Mouse (Mus musculus): ENCODE data around the gene Tmem39a. TPM values are rescaled to one million over a fixed set of nuclear protein-coding genes. Genes with fewer than 3 reads are reported as not detected.

Tmem39a gene
- polyA plus RNA-seq, 1 experiment from 2014 or later = 43.9 TPM

- H3K9ac ChIP-seq = no peak overlapping the region
- H3K36me3 ChIP-seq = peaks cover 66% of the 10 kb centered on the region
- no peak for ATAC-seq (ENCODE audit: low read depth)
- no peak overlapping the region for H3K4me3 ChIP-seq
- H3K27me3 ChIP-seq = no peaks in the 10 kb centered on the region
- H3K27ac ChIP-seq (replicated peaks) = no peak overlapping the region
- 94% methylated on average over 4 of the region's 4 CpGs for WGBS
- no peaks in the 10 kb centered on the region for H3K4me1 ChIP-seq (replicated peaks)
- H3K4me2 ChIP-seq = no peak overlapping the region
- no peaks in the 10 kb centered on the region for H3K9me3 ChIP-seq
Measured at GRCm38 (mm10) chr16:38592946-38593345, 34.4 kb downstream of the Tmem39a start.

- no peak overlapping the region for H3K4me2 ChIP-seq
- no peaks in the 10 kb centered on the region for H3K4me1 ChIP-seq (replicated peaks)
- no peak for ATAC-seq (ENCODE audit: low read depth)
- peaks cover 51% of the 10 kb centered on the region for H3K36me3 ChIP-seq
- no peak overlapping the region for H3K27ac ChIP-seq (replicated peaks)
- no peaks in the 10 kb centered on the region for H3K9me3 ChIP-seq
- no peak overlapping the region for H3K9ac ChIP-seq
- no peaks in the 10 kb centered on the region for H3K27me3 ChIP-seq
- no peak overlapping the region for H3K4me3 ChIP-seq
- 98% methylated on average over 1 of the region's 1 CpGs for WGBS
Measured at GRCm38 (mm10) chr16:38594435-38594834, 35.9 kb downstream of the Tmem39a start.

- no peak overlapping the region for H3K9ac ChIP-seq
- no peaks in the 10 kb centered on the region for H3K9me3 ChIP-seq
- no peaks in the 10 kb centered on the region for H3K4me1 ChIP-seq (replicated peaks)
- WGBS = 90% methylated on average over 2 of the region's 2 CpGs
- no peak for ATAC-seq (ENCODE audit: low read depth)
- peaks cover 40% of the 10 kb centered on the region for H3K36me3 ChIP-seq
- no peak overlapping the region for H3K4me2 ChIP-seq
- no peak overlapping the region for H3K27ac ChIP-seq (replicated peaks)
- no peak overlapping the region for H3K4me3 ChIP-seq
- no peaks in the 10 kb centered on the region for H3K27me3 ChIP-seq
Measured at GRCm38 (mm10) chr16:38596099-38596498, 37.6 kb downstream of the Tmem39a start.

GRCm38 (mm10) chr16:38596651-38597050 lies 38.2 kb downstream of the Tmem39a start:
- no peak overlapping the region for H3K27ac ChIP-seq (replicated peaks)
- ATAC-seq (ENCODE audit: low read depth) = no peak
- no peaks in the 10 kb centered on the region for H3K27me3 ChIP-seq
- H3K36me3 ChIP-seq = peaks cover 40% of the 10 kb centered on the region
- no peak overlapping the region for H3K4me2 ChIP-seq
- no peak overlapping the region for H3K9ac ChIP-seq
- 92% methylated on average over 2 of the region's 2 CpGs for WGBS
- no peak overlapping the region for H3K4me3 ChIP-seq
- H3K4me1 ChIP-seq (replicated peaks) = no peaks in the 10 kb centered on the region
- no peaks in the 10 kb centered on the region for H3K9me3 ChIP-seq

- no peak overlapping the region for H3K4me2 ChIP-seq
Measured at GRCm38 (mm10) chr16:38598986-38599680, 40.6 kb downstream of the Tmem39a start.

GRCm38 (mm10) chr16:38602989-38603804 lies 44.7 kb downstream of the Tmem39a start:
- H3K4me1 ChIP-seq (replicated peaks) = no peaks in the 10 kb centered on the region
- peaks cover 9% of the 10 kb centered on the region for H3K36me3 ChIP-seq
- H3K27ac ChIP-seq (replicated peaks) = no peak overlapping the region
- no peaks in the 10 kb centered on the region for H3K9me3 ChIP-seq
- no peak overlapping the region for H3K9ac ChIP-seq
- 47% methylated on average over 11 of the region's 11 CpGs for WGBS
- no peak overlapping the region for H3K4me3 ChIP-seq
- no peaks in the 10 kb centered on the region for H3K27me3 ChIP-seq
- no peak overlapping the region for H3K4me2 ChIP-seq
- ATAC-seq (ENCODE audit: low read depth) = peak; percentile 50; the same call in 1 of the 2 replicates

More at GRCm38 (mm10) chr16:38598986-38599680, 40.6 kb downstream of the Tmem39a start:
- WGBS = 66% methylated on average over 11 of the region's 11 CpGs
- Histone ChIP-seq H3K9ac (no peak overlapping the region), H3K36me3 (peaks cover 20% of the 10 kb centered on the region), H3K4me3 (no peak overlapping the region), H3K27me3 (no peaks in the 10 kb centered on the region), H3K27ac (replicated peaks) (no peak overlapping the region), H3K4me1 (replicated peaks) (no peaks in the 10 kb centered on the region), H3K9me3 (no peaks in the 10 kb centered on the region)
- ATAC-seq (ENCODE audit: low read depth) = no peak

GRCm38 (mm10) chr16:38606509-38606908 lies 48.0 kb downstream of the Tmem39a start:
- Histone ChIP-seq H3K4me1 (replicated peaks) (no peaks in the 10 kb centered on the region), H3K27ac (replicated peaks) (no peak overlapping the region), H3K27me3 (no peaks in the 10 kb centered on the region), H3K9me3 (0 out of 2 replicates have a peak, but pooled peaks cover 4% of the 10 kb centered on the region), H3K4me2 (no peak overlapping the region), H3K36me3 (peaks cover 18% of the 10 kb centered on the region), H3K4me3 (no peak overlapping the region), H3K9ac (no peak overlapping the region)
- 91% methylated on average over 7 of the region's 7 CpGs for WGBS
- ATAC-seq (ENCODE audit: low read depth) = no peak

GRCm38 (mm10) chr16:38608687-38609086 lies 50.2 kb downstream of the Tmem39a start:
- WGBS = 81% methylated on average over 12 of the region's 12 CpGs
- 0 out of 2 replicates have a peak, but pooled peaks cover 4% of the 10 kb centered on the region for H3K9me3 ChIP-seq
- H3K4me2 ChIP-seq = no peak overlapping the region
- peaks cover under 1% of the 10 kb centered on the region for H3K4me1 ChIP-seq (replicated peaks)
- H3K27ac ChIP-seq (replicated peaks) = no peak overlapping the region
- H3K9ac ChIP-seq = no peak overlapping the region
- no peak for ATAC-seq (ENCODE audit: low read depth)
- H3K36me3 ChIP-seq = peaks cover 14% of the 10 kb centered on the region
- H3K27me3 ChIP-seq = no peaks in the 10 kb centered on the region
- no peak overlapping the region for H3K4me3 ChIP-seq

- 68% methylated on average over 18 of the region's 18 CpGs for WGBS
- Histone ChIP-seq H3K4me3 (no peak overlapping the region), H3K4me2 (no peak overlapping the region)
Measured at GRCm38 (mm10) chr16:38609092-38609491, 50.6 kb downstream of the Tmem39a start.

GRCm38 (mm10) chr16:38612646-38613045 lies 54.1 kb downstream of the Tmem39a start:
- Histone ChIP-seq H3K27ac (replicated peaks) (no peak overlapping the region), H3K9ac (no peak overlapping the region), H3K9me3 (0 out of 2 replicates have a peak, but pooled peaks cover 4% of the 10 kb centered on the region), H3K4me2 (no peak overlapping the region), H3K36me3 (peaks cover 14% of the 10 kb centered on the region), H3K4me1 (replicated peaks) (peaks cover 5% of the 10 kb centered on the region), H3K4me3 (no peak overlapping the region), H3K27me3 (no peaks in the 10 kb centered on the region)
- peak; percentile 36; the same call in 1 of the 2 replicates for ATAC-seq (ENCODE audit: low read depth)
- WGBS = 61% methylated on average over 5 of the region's 5 CpGs

More at GRCm38 (mm10) chr16:38609092-38609491, 50.6 kb downstream of the Tmem39a start:
- ATAC-seq (ENCODE audit: low read depth) = no peak
- Histone ChIP-seq H3K36me3 (peaks cover 14% of the 10 kb centered on the region), H3K27me3 (no peaks in the 10 kb centered on the region), H3K4me1 (replicated peaks) (peaks cover 5% of the 10 kb centered on the region), H3K9me3 (0 out of 2 replicates have a peak, but pooled peaks cover 4% of the 10 kb centered on the region), H3K27ac (replicated peaks) (no peak overlapping the region), H3K9ac (no peak overlapping the region)

GRCm38 (mm10) chr16:38613646-38614045 lies 55.1 kb downstream of the Tmem39a start:
- no peak overlapping the region for H3K4me3 ChIP-seq
- WGBS = 77% methylated on average over 6 of the region's 6 CpGs

GRCm38 (mm10) chr16:38617977-38618376 lies 59.5 kb downstream of the Tmem39a start:
- Histone ChIP-seq H3K9me3 (no peaks in the 10 kb centered on the region), H3K4me3 (no peak overlapping the region), H3K9ac (no peak overlapping the region), H3K36me3 (no peaks in the 10 kb centered on the region), H3K27ac (replicated peaks) (no peak overlapping the region), H3K4me2 (no peak overlapping the region), H3K27me3 (no peaks in the 10 kb centered on the region), H3K4me1 (replicated peaks) (peaks cover 5% of the 10 kb centered on the region)
- 95% methylated on average over 13 of the region's 13 CpGs for WGBS
- no peak for ATAC-seq (ENCODE audit: low read depth)

More at GRCm38 (mm10) chr16:38613646-38614045, 55.1 kb downstream of the Tmem39a start:
- H3K4me1 ChIP-seq (replicated peaks) = peaks cover 5% of the 10 kb centered on the region
- H3K9me3 ChIP-seq = 0 out of 2 replicates have a peak, but pooled peaks cover 4% of the 10 kb centered on the region
- H3K9ac ChIP-seq = no peak overlapping the region
- H3K4me2 ChIP-seq = no peak overlapping the region
- H3K36me3 ChIP-seq = peaks cover 14% of the 10 kb centered on the region
- ATAC-seq (ENCODE audit: low read depth) = no peak
- no peaks in the 10 kb centered on the region for H3K27me3 ChIP-seq
- H3K27ac ChIP-seq (replicated peaks) = no peak overlapping the region
